Mouse (Mus musculus): ENCODE measurements around the gene Gm44973. TPM values are rescaled to one million over a fixed set of nuclear protein-coding genes. Genes with fewer than 3 reads are reported as not detected.

Gene Gm44973
- total RNA-seq, 1 experiment from 2014 or later: not detected

Other genes starting within 250 kb of the Gm44973 start
- not detected in 2 replicates for gene Fam71e2, start 244.2 kb upstream of the Gm44973 start, total RNA-seq (2021)
- gene Il11, start 232.6 kb upstream of the Gm44973 start, total RNA-seq (2021): not detected in 2 replicates
- gene Tmem190, start 232.6 kb upstream of the Gm44973 start, total RNA-seq (2021): not detected in 2 replicates
- 10.2 and 11.7 TPM in 2 replicates for gene Tmem238, start 225.8 kb upstream of the Gm44973 start, total RNA-seq (2021)
- 1,145 and 1,281 TPM in 2 replicates for gene Rpl28, start 222.6 kb upstream of the Gm44973 start, total RNA-seq (2021)
- gene Ube2s, start 202.9 kb upstream of the Gm44973 start, total RNA-seq (2021): 140 and 146 TPM in 2 replicates
- gene Shisa7, start 170.8 kb upstream of the Gm44973 start, total RNA-seq (2021): 2.2 and 2.9 TPM in 2 replicates
- 8.6 and 12.5 TPM in 2 replicates for gene Isoc2b, start 145.2 kb upstream of the Gm44973 start, total RNA-seq (2021)
- 55.7 and 67.9 TPM in 2 replicates for gene Isoc2a, start 138.3 kb upstream of the Gm44973 start, total RNA-seq (2021)
- 0.26 TPM in 1 of 2 replicates, not detected in the other for gene Gm36210, start 109.0 kb upstream of the Gm44973 start, total RNA-seq (2021)
- gene Zfp628, start 100.3 kb upstream of the Gm44973 start, total RNA-seq (2021): 13.7 and 16.2 TPM in 2 replicates
- gene Nat14, start 93.5 kb upstream of the Gm44973 start, total RNA-seq (2021): 6.6 and 8.1 TPM in 2 replicates
- gene Ssc5d, start 89.7 kb upstream of the Gm44973 start, total RNA-seq (2021): 3.9 and 5.0 TPM in 2 replicates
- 0.63 TPM in 1 of 2 replicates, not detected in the other for gene Sbk2, start 51.1 kb upstream of the Gm44973 start, total RNA-seq (2021)
- 0.37 and 0.64 TPM in 2 replicates for gene Sbk3, start 44.3 kb upstream of the Gm44973 start, total RNA-seq (2021)
- 17.8 and 20.5 TPM in 2 replicates for gene Zfp579, start 19.3 kb upstream of the Gm44973 start, total RNA-seq (2021)
- 11.7 and 12.9 TPM in 2 replicates for gene Zfp524, start 1.1 kb upstream of the Gm44973 start, total RNA-seq (2021)
- gene Fiz1, start 799 bp upstream of the Gm44973 start, total RNA-seq (2021): 22.7 and 25.8 TPM in 2 replicates
- gene Zfp865, start 4.9 kb downstream of the Gm44973 start, total RNA-seq (2021): 25.3 and 30.5 TPM in 2 replicates
- 1.3 and 2.7 TPM in 2 replicates for gene Ccdc106, start 5.1 kb downstream of the Gm44973 start, total RNA-seq (2021)
- gene 4632433K11Rik, start 18.6 kb downstream of the Gm44973 start, total RNA-seq (2021): not detected in 2 replicates
- gene Zfp784, start 22.9 kb downstream of the Gm44973 start, total RNA-seq (2021): 4.7 and 5.5 TPM in 2 replicates
- gene Zfp580, start 36.0 kb downstream of the Gm44973 start, total RNA-seq (2021): 10.0 and 12.9 TPM in 2 replicates
- gene U2af2, start 46.6 kb downstream of the Gm44973 start, total RNA-seq (2021): 166 and 184 TPM in 2 replicates
- gene Epn1, start 64.7 kb downstream of the Gm44973 start, total RNA-seq (2021): 145 and 155 TPM in 2 replicates
- not detected in 2 replicates for gene Rfpl4, start 101.5 kb downstream of the Gm44973 start, total RNA-seq (2021)
- 1.7 and 2.1 TPM in 2 replicates for gene Rasl2-9, start 110.5 kb downstream of the Gm44973 start, total RNA-seq (2021)
- not detected in 2 replicates for gene Vmn1r55, start 134.2 kb downstream of the Gm44973 start, total RNA-seq (2021)
- gene Vmn1r56, start 181.3 kb downstream of the Gm44973 start, total RNA-seq (2021): not detected in 2 replicates
- gene Vmn1r57, start 203.0 kb downstream of the Gm44973 start, total RNA-seq (2021): not detected in 2 replicates

Data from adrenal gland, postnatal 14 days (tissue).